Mouse (Mus musculus): ENCODE results near the gene Tom1l2. TPM values are rescaled to one million over a fixed set of nuclear protein-coding genes. Genes with fewer than 3 reads are reported as not detected.

Tom1l2 gene
- polyA plus RNA-seq, 1 experiment from 2014 or later = 40.0 TPM

GRCm38 (mm10) chr11:60182741-60183140 is 170.0 kb downstream of the Tom1l2 start:
- Histone ChIP-seq H3K36me3 (ENCODE audit: control insufficient read depth, insufficient read depth) (peaks cover 22% of the 10 kb centered on the region), H3K27ac (ENCODE audit: low read length) (peak overlapping the region; percentile 5), H3K9ac (ENCODE audit: low read length) (no peak overlapping the region), H3K9me3 (replicated peaks; ENCODE audit: control insufficient read depth, low read length) (no peaks in the 10 kb centered on the region), H3K27me3 (ENCODE audit: control insufficient read depth, insufficient read depth, low read length) (no peaks in the 10 kb centered on the region), H3K4me1 (ENCODE audit: control insufficient read depth, insufficient read depth, low read length) (peaks cover 70% of the 10 kb centered on the region), H3K4me2 (ENCODE audit: low read depth, low read length) (no peak overlapping the region), H3K4me3 (ENCODE audit: low read length) (no peak overlapping the region)
- 54% methylated on average over 2 of the region's 2 CpGs for WGBS
- no peak for ATAC-seq (replicated peaks; ENCODE audit: extremely low read depth, insufficient read depth, low FRiP score)

DNA sequence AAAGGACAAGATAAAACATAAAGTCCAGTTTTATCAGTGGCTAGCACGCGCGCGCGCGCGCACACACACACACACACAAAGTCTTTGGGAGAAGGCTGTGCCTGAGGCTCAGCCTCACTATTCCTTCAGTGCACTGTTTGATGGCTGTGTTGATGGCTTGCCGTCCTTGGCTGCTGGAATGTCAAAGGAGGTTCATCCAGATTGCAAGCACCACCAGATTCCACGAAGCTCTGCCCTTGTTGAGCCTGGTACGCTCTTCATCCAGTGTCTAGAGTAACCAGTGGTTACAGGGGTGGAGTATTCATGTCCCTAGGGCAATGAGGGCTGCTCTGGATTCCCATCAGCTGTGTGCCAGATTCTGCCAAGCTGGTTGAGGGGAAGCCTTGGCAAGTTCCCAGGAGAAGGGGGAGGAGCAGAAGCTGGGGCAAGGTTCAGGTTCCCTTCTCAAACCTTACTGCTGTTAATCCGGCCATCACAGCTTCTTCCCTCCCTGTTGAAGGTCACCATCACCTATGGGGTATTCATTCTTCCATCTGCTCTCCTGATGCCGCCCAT is 170.5 kb downstream of the Tom1l2 start:
- Histone ChIP-seq H3K9ac (ENCODE audit: low read length) (no peak overlapping the region), H3K4me2 (ENCODE audit: low read depth, low read length) (no peak overlapping the region), H3K4me3 (ENCODE audit: low read length) (no peak overlapping the region), H3K9me3 (replicated peaks; ENCODE audit: control insufficient read depth, low read length) (no peaks in the 10 kb centered on the region), H3K36me3 (ENCODE audit: control insufficient read depth, insufficient read depth) (peaks cover 16% of the 10 kb centered on the region), H3K4me1 (ENCODE audit: control insufficient read depth, insufficient read depth, low read length) (peaks cover 75% of the 10 kb centered on the region), H3K27ac (ENCODE audit: low read length) (peak overlapping the region; percentile 5), H3K27me3 (ENCODE audit: control insufficient read depth, insufficient read depth, low read length) (no peaks in the 10 kb centered on the region)
- 67% methylated on average over 12 of the region's 12 CpGs for WGBS
- 0 out of 2 replicates have a peak, but pooled peaks have one; percentile 8 for ATAC-seq (replicated peaks; ENCODE audit: extremely low read depth, insufficient read depth, low FRiP score)

DNA sequence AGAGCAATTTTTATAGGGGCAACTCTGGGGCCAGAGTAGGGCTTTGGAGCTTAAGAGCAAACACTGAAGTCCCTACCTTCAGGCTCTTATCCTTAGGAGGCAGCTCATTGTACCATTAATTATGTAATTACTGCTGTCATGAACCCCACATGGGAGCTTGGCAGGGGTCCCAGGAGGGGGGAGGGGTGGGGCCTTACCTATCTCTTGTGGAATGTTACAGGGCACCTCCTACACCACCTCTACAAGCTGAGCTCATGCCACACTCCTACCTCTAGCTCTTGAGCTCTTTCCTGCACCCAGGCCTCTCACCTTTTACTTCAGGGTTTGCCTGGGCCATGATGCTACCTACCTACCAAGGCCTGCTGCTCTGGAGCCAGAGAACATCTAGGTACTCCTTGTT is 174.2 kb downstream of the Tom1l2 start:
- peak overlapping the region; percentile 33 for H3K27ac ChIP-seq (ENCODE audit: low read length)
- H3K9ac ChIP-seq (ENCODE audit: low read length) = no peak overlapping the region
- H3K4me1 ChIP-seq (ENCODE audit: control insufficient read depth, insufficient read depth, low read length) = peaks cover 75% of the 10 kb centered on the region
- no peak overlapping the region for H3K4me2 ChIP-seq (ENCODE audit: low read depth, low read length)
- no peak overlapping the region for H3K4me3 ChIP-seq (ENCODE audit: low read length)
- H3K36me3 ChIP-seq (ENCODE audit: control insufficient read depth, insufficient read depth) = no peaks in the 10 kb centered on the region
- H3K27me3 ChIP-seq (ENCODE audit: control insufficient read depth, insufficient read depth, low read length) = no peaks in the 10 kb centered on the region
- ATAC-seq (replicated peaks; ENCODE audit: extremely low read depth, insufficient read depth, low FRiP score) = no peak
- H3K9me3 ChIP-seq (replicated peaks; ENCODE audit: control insufficient read depth, low read length) = no peaks in the 10 kb centered on the region

GRCm38 (mm10) chr11:60178005-60178404 is 174.7 kb downstream of the Tom1l2 start:
- Histone ChIP-seq H3K4me1 (ENCODE audit: control insufficient read depth, insufficient read depth, low read length) (peaks cover 75% of the 10 kb centered on the region), H3K27ac (ENCODE audit: low read length) (peak overlapping the region; percentile 99), H3K4me3 (ENCODE audit: low read length) (no peak overlapping the region), H3K9me3 (replicated peaks; ENCODE audit: control insufficient read depth, low read length) (no peaks in the 10 kb centered on the region), H3K27me3 (ENCODE audit: control insufficient read depth, insufficient read depth, low read length) (no peaks in the 10 kb centered on the region), H3K4me2 (ENCODE audit: low read depth, low read length) (0 out of 2 replicates have a peak overlapping the region, but pooled peaks have one; percentile 18), H3K36me3 (ENCODE audit: control insufficient read depth, insufficient read depth) (no peaks in the 10 kb centered on the region), H3K9ac (ENCODE audit: low read length) (peak overlapping the region; percentile 84)
- WGBS = 52% methylated on average over 6 of the region's 6 CpGs
- no peak for ATAC-seq (replicated peaks; ENCODE audit: extremely low read depth, insufficient read depth, low FRiP score)

- no peaks in the 10 kb centered on the region for H3K36me3 ChIP-seq (ENCODE audit: control insufficient read depth, insufficient read depth)
- no peaks in the 10 kb centered on the region for H3K9me3 ChIP-seq (replicated peaks; ENCODE audit: control insufficient read depth, low read length)
- WGBS = 3% methylated on average over 42 of the region's 42 CpGs
- peaks cover 75% of the 10 kb centered on the region for H3K4me1 ChIP-seq (ENCODE audit: control insufficient read depth, insufficient read depth, low read length)
- H3K27ac ChIP-seq (ENCODE audit: low read length) = peak overlapping the region; percentile 99
- peak overlapping the region; percentile 84 for H3K9ac ChIP-seq (ENCODE audit: low read length)
- no peak for ATAC-seq (replicated peaks; ENCODE audit: extremely low read depth, insufficient read depth, low FRiP score)
- no peaks in the 10 kb centered on the region for H3K27me3 ChIP-seq (ENCODE audit: control insufficient read depth, insufficient read depth, low read length)
- H3K4me2 ChIP-seq (ENCODE audit: low read depth, low read length) = peak overlapping the region; percentile 97
- H3K4me3 ChIP-seq (ENCODE audit: low read length) = peak overlapping the region; percentile 67
Observed at GRCm38 (mm10) chr11:60176975-60177657, 175.6 kb downstream of the Tom1l2 start.

Small RNAs within 50 kb of the gene (microRNA-seq; reads per million reads assigned to microRNA genes)
- not detected for gene Gm27711
- 0.59 reads per million for gene Mir6921
- not detected for gene Mir6922

Other genes with a start within 250 kb of the Tom1l2 start
- 15.7 TPM in 2 replicates for gene Rai1, start 247.9 kb downstream of the Tom1l2 start, polyA plus RNA-seq (2015; fragmentation: Nextera tagmentation; extraction: Ambion mirVana)
- 36.1 and 47.0 TPM in 2 replicates for gene Srebf1, start 130.3 kb downstream of the Tom1l2 start, polyA plus RNA-seq (2015; fragmentation: Nextera tagmentation; extraction: Ambion mirVana)
- 2.5 and 3.6 TPM in 2 replicates for gene Drc3, start 424 bp upstream of the Tom1l2 start, polyA plus RNA-seq (2015; fragmentation: Nextera tagmentation; extraction: Ambion mirVana)
- 20.2 and 21.2 TPM in 2 replicates for gene Gid4, start 64.2 kb upstream of the Tom1l2 start, polyA plus RNA-seq (2015; fragmentation: Nextera tagmentation; extraction: Ambion mirVana)
- 58.2 and 59.4 TPM in 2 replicates for gene Atpaf2, start 65.6 kb upstream of the Tom1l2 start, polyA plus RNA-seq (2015; fragmentation: Nextera tagmentation; extraction: Ambion mirVana)
- gene Drg2, start 101.7 kb upstream of the Tom1l2 start, polyA plus RNA-seq (2015; fragmentation: Nextera tagmentation; extraction: Ambion mirVana) = 65.7 and 65.8 TPM in 2 replicates
- gene Myo15, start 116.4 kb upstream of the Tom1l2 start, polyA plus RNA-seq (2015; fragmentation: Nextera tagmentation; extraction: Ambion mirVana) = 0.04 and 0.13 TPM in 2 replicates
- 33.9 and 37.2 TPM in 2 replicates for gene Alkbh5, start 183.5 kb upstream of the Tom1l2 start, polyA plus RNA-seq (2015; fragmentation: Nextera tagmentation; extraction: Ambion mirVana)